8 mouse cellular contexts compared by ENCODE assay signal in genomic region chr15:81729792-81730635, GRCm38 (mm10). TPM values are rescaled to one million over a fixed set of nuclear protein-coding genes. Genes with fewer than 3 reads are reported as not detected.
A peak's percentile ranks its signal among the peaks of the same experiment; 100 is the strongest.
DNase-seq lines count a peak whose midpoint lies in the region; ATAC-seq and TF ChIP-seq lines count a peak whose summit lies in the region.

No protein-coding gene starts in this region.

- H3K27me3 ChIP-seq in G1E (ENCODE audit: insufficient read depth, low read length), result no peaks in the 10 kb centered on the region
- H3K27me3 ChIP-seq in forebrain, embryonic 16.5 days (replicated peaks; ENCODE audit: control insufficient read depth, insufficient read depth, low read length), result no peaks in the 10 kb centered on the region
- H3K27me3 ChIP-seq in lung, embryonic 14.5 days (ENCODE audit: insufficient read depth, low read length), result no peaks in the 10 kb centered on the region
- no peaks in the 10 kb centered on the region for H3K27me3 ChIP-seq in thymus, adult 2 months (ENCODE audit: control insufficient read depth, insufficient read depth, low read length)

- peaks cover 38% of the 10 kb centered on the region for H3K4me1 ChIP-seq in G1E (ENCODE audit: insufficient read depth, low read depth, low read length)
- peaks cover 24% of the 10 kb centered on the region for H3K4me1 ChIP-seq in forebrain, embryonic 16.5 days (replicated peaks; ENCODE audit: control insufficient read depth, insufficient read depth, low read length)
- peaks cover 8% of the 10 kb centered on the region; the same call in 1 of the 2 replicates for H3K4me1 ChIP-seq in lung, embryonic 14.5 days (ENCODE audit: insufficient read depth)
- peaks cover 4% of the 10 kb centered on the region; the same call in 1 of the 2 replicates for H3K4me1 ChIP-seq in olfactory bulb, adult 2 months (ENCODE audit: control insufficient read depth, insufficient read depth, low read length)
- peaks cover 7% of the 10 kb centered on the region for H3K4me1 ChIP-seq in thymus, adult 2 months (replicated peaks; ENCODE audit: control insufficient read depth, insufficient read depth, low read length)

- peak; percentile 84 for DNase-seq in G1E (ENCODE audit: low spot score)
- DNase-seq in cerebellum, adult 18-20 months, result peak; percentile 97 to 99
- peak; percentile 94 to 95 for DNase-seq in heart, postnatal 36 days
- peak; percentile 98 to 100 for DNase-seq in layer of hippocampus, adult 2 months (ENCODE audit: low spot score in 2 of 2)
- peak; percentile 99 for DNase-seq in lung, embryonic 14.5 days
- DNase-seq in thymus, adult 2 months, result peak; percentile 97

- intact Hi-C loops in heart, postnatal 36 days (cut with DNase I), result loop anchor here (2.0 kb wide), 1 partner anchor 15 kb away; the partner anchor contains the start of genes Rangap1 and Zc3h7b

- 6% methylated on average over 41 of the region's 41 CpGs for WGBS in forebrain, embryonic 16.5 days
- WGBS in lung, embryonic 14.5 days, result 4% methylated on average over 41 of the region's 41 CpGs
- WGBS in olfactory bulb, adult 2 months, result 4% methylated on average over 41 of the region's 41 CpGs
- WGBS in thymus, adult 2 months, result 6% methylated on average over 41 of the region's 41 CpGs

- no peaks in the 10 kb centered on the region for H3K9me3 ChIP-seq in G1E (replicated peaks)
- no peaks in the 10 kb centered on the region for H3K9me3 ChIP-seq in forebrain, embryonic 16.5 days (ENCODE audit: control insufficient read depth, low read length)
- H3K9me3 ChIP-seq in lung, embryonic 14.5 days (ENCODE audit: low read depth, low read length), result no peaks in the 10 kb centered on the region

- H3K4me3 ChIP-seq in G1E (ENCODE audit: low read depth, low read length), result peak overlapping the region; percentile 99
- peak overlapping the region; percentile 95 for H3K4me3 ChIP-seq in forebrain, embryonic 16.5 days (replicated peaks; ENCODE audit: low read length)
- H3K4me3 ChIP-seq in layer of hippocampus, adult 2 months, result peak overlapping the region; percentile 85
- peak overlapping the region; percentile 91 for H3K4me3 ChIP-seq in lung, embryonic 14.5 days (ENCODE audit: low read depth, low read length)
- H3K4me3 ChIP-seq in olfactory bulb, adult 2 months (ENCODE audit: insufficient read depth, low read depth, low read length), result peak overlapping the region; percentile 96
- H3K4me3 ChIP-seq in thymus, adult 2 months (ENCODE audit: control insufficient read depth, insufficient read depth, low read length), result peak overlapping the region; percentile 74

- peak overlapping the region; percentile 85 for H3K9ac ChIP-seq in forebrain, embryonic 16.5 days (replicated peaks; ENCODE audit: low read depth, low read length)
- peak overlapping the region; percentile 89 for H3K9ac ChIP-seq in lung, embryonic 14.5 days

- TF ChIP-seq POLR2A in olfactory bulb, adult 2 months (IDR thresholded peaks at IDR 0.05; ENCODE audit: insufficient read depth, low read depth, low read length), result peak; percentile 50
- TF ChIP-seq POLR2A in thymus, adult 2 months (IDR thresholded peaks at IDR 0.05; ENCODE audit: control insufficient read depth, extremely low read depth, insufficient read depth, low read length, poor library complexity), result peak; percentile 76

- TF ChIP-seq CTCF in G1E (IDR thresholded peaks at IDR 0.05; ENCODE audit: low read depth, low read length), result no peak
- no peak for TF ChIP-seq CTCF in layer of hippocampus, adult 2 months (conservative IDR thresholded peaks at IDR 0.05)
- TF ChIP-seq CTCF in lung, embryonic 14.5 days (IDR thresholded peaks at IDR 0.05; ENCODE audit: low read depth), result no peak
- no peak for TF ChIP-seq CTCF in olfactory bulb, adult 2 months (IDR thresholded peaks at IDR 0.05; ENCODE audit: insufficient read depth, low read depth, low read length)
- no peak for TF ChIP-seq CTCF in thymus, adult 2 months (IDR thresholded peaks at IDR 0.05; ENCODE audit: borderline replicate concordance, control insufficient read depth, extremely low read depth, insufficient read depth, low read length, poor library complexity)

- H3K27ac ChIP-seq in forebrain, embryonic 16.5 days (ENCODE audit: low read length), result peak overlapping the region; percentile 71
- peak overlapping the region; percentile 81 for H3K27ac ChIP-seq in layer of hippocampus, adult 2 months
- peak overlapping the region; percentile 55 for H3K27ac ChIP-seq in lung, embryonic 14.5 days (ENCODE audit: low read depth)
- no peak overlapping the region for H3K27ac ChIP-seq in olfactory bulb, adult 2 months (ENCODE audit: insufficient read depth, low read depth, low read length)
- H3K27ac ChIP-seq in thymus, adult 2 months (ENCODE audit: control insufficient read depth, insufficient read depth, low read length), result no peak overlapping the region

- peaks cover 28% of the 10 kb centered on the region for H3K36me3 ChIP-seq in G1E (replicated peaks)
- no peaks in the 10 kb centered on the region for H3K36me3 ChIP-seq in forebrain, embryonic 16.5 days (ENCODE audit: control insufficient read depth, insufficient read depth)
- H3K36me3 ChIP-seq in lung, embryonic 14.5 days (ENCODE audit: insufficient read depth), result peaks cover 12% of the 10 kb centered on the region
- no peaks in the 10 kb centered on the region for H3K36me3 ChIP-seq in thymus, adult 2 months (ENCODE audit: control insufficient read depth, insufficient read depth, low read length)

- ATAC-seq in G1E (ENCODE audit: extremely low read depth, insufficient number of reproducible peaks, low FRiP score, poor library complexity, severe bottlenecking), result peak; percentile 94
- peak; percentile 100 for ATAC-seq in forebrain, embryonic 16.5 days
- ATAC-seq in lung, embryonic 14.5 days (ENCODE audit: insufficient read depth), result peak; percentile 99

- peak overlapping the region; percentile 93 for H3K4me2 ChIP-seq in forebrain, embryonic 16.5 days (ENCODE audit: low read length)
- peak overlapping the region; percentile 88 for H3K4me2 ChIP-seq in lung, embryonic 14.5 days

RNA-seq across cellular contexts. Expression of gene Zc3h7b, which starts 14.8 kb away (rescaled TPM):
- total RNA-seq in G1E (2014; fragmentation: Nextera tagmentation), result 37.5 and 39.8 TPM in 2 replicates
- 14.2 and 14.3 TPM in 2 replicates for total RNA-seq in G1E (2017)
- 66.6 and 76.7 TPM in 2 replicates for polyA plus RNA-seq in G1E (2012)
- 58.6 and 59.1 TPM in 2 replicates for polyA plus RNA-seq in forebrain, embryonic 16.5 days (2015; fragmentation: Nextera tagmentation; extraction: Ambion mirVana)
- total RNA-seq in heart, postnatal 36 days (2021), result 10 to 100 TPM; 73.7 to 73.9 TPM
- 100 to 1,000 TPM; 140 to 145 TPM for total RNA-seq in layer of hippocampus, adult 2 months (2021)
- 45.6 and 46.1 TPM in 2 replicates for polyA plus RNA-seq in lung, embryonic 14.5 days (2014; fragmentation: Nextera tagmentation; extraction: Ambion mirVana)
- not detected in 2 replicates for polyA plus RNA-seq in olfactory bulb, adult 2 months (2012; ENCODE audit: insufficient read depth, insufficient read length, low replicate concordance, missing spikeins)
- 42.3 and 49.5 TPM in 2 replicates for polyA plus RNA-seq in thymus, adult 2 months (2012; rRNA removed)

RNA-seq across cellular contexts. Expression of gene Rangap1, which starts 15.3 kb away (rescaled TPM):
- total RNA-seq in G1E (2014; fragmentation: Nextera tagmentation), result 58.2 and 71.6 TPM in 2 replicates
- 114 and 115 TPM in 2 replicates for total RNA-seq in G1E (2017)
- polyA plus RNA-seq in G1E (2012), result 183 and 245 TPM in 2 replicates
- polyA plus RNA-seq in forebrain, embryonic 16.5 days (2015; fragmentation: Nextera tagmentation; extraction: Ambion mirVana), result 123 and 143 TPM in 2 replicates
- 10 to 100 TPM; 24.9 to 25.1 TPM for total RNA-seq in heart, postnatal 36 days (2021)
- 100 to 1,000 TPM; 149 to 162 TPM for total RNA-seq in layer of hippocampus, adult 2 months (2021)
- polyA plus RNA-seq in lung, embryonic 14.5 days (2014; fragmentation: Nextera tagmentation; extraction: Ambion mirVana), result 101 and 107 TPM in 2 replicates
- polyA plus RNA-seq in olfactory bulb, adult 2 months (2012; ENCODE audit: insufficient read depth, insufficient read length, low replicate concordance, missing spikeins), result not detected in 2 replicates
- polyA plus RNA-seq in thymus, adult 2 months (2012; rRNA removed), result 73.9 and 82.0 TPM in 2 replicates

RNA-seq across cellular contexts. Expression of gene Chadl, which starts 32.9 kb away (rescaled TPM):
- not detected in 2 replicates for total RNA-seq in G1E (2014; fragmentation: Nextera tagmentation)
- 0.05 and 0.17 TPM in 2 replicates for total RNA-seq in G1E (2017)
- polyA plus RNA-seq in G1E (2012), result not detected in 2 replicates
- polyA plus RNA-seq in forebrain, embryonic 16.5 days (2015; fragmentation: Nextera tagmentation; extraction: Ambion mirVana), result 18.6 and 27.7 TPM in 2 replicates
- total RNA-seq in heart, postnatal 36 days (2021), result 1 to 10 TPM; 1.5 to 2.1 TPM
- total RNA-seq in layer of hippocampus, adult 2 months (2021), result 10 to 100 TPM; 11.7 to 12.3 TPM
- polyA plus RNA-seq in lung, embryonic 14.5 days (2014; fragmentation: Nextera tagmentation; extraction: Ambion mirVana), result 4.6 and 4.7 TPM in 2 replicates
- polyA plus RNA-seq in olfactory bulb, adult 2 months (2012; ENCODE audit: insufficient read depth, insufficient read length, low replicate concordance, missing spikeins), result not detected in 2 replicates
- polyA plus RNA-seq in thymus, adult 2 months (2012; rRNA removed), result 1.7 TPM in 2 replicates

Comparison
In these comparisons a context has a peak if more than half of its experiments do, and no peak if none do; other contexts are left out.
1. H3K27ac ChIP-seq: peak in forebrain, embryonic 16.5 days (single experiment), layer of hippocampus, adult 2 months (single experiment) and lung, embryonic 14.5 days (single experiment); none in olfactory bulb, adult 2 months (single experiment) and thymus, adult 2 months (single experiment).
2. RNA of gene Rangap1, which starts 15.3 kb away (polyA plus RNA-seq): 183 to 245 TPM in G1E, 123 to 143 TPM in forebrain, embryonic 16.5 days, 101 to 107 TPM in lung, embryonic 14.5 days and 73.9 to 82.0 TPM in thymus, adult 2 months; not detected in olfactory bulb, adult 2 months; every median in the first group is over 10 times any median in the second.
3. Peak in every context shown above with its lines, with median percentiles within 50 percentile points of each other: ATAC-seq, DNase-seq and H3K4me3 ChIP-seq.